Mouse (Mus musculus) heart, embryonic 14.5 days (tissue): ENCODE data around the gene Wdr43. TPM values are rescaled to one million over a fixed set of nuclear protein-coding genes. Genes with fewer than 3 reads are reported as not detected.

Experiments used
- ATAC-seq: fragments of 200-750 bp; cut with Nextera tagmentation; 2 replicates; pipeline ENCODE4 v1.8.0; 2017; ENCODE audit warnings: low read depth, moderate TSS enrichment; ENCODE audit not compliant: insufficient number of reproducible peaks, insufficient read depth, low FRiP score
- H3K27ac ChIP-seq, 2 experiments: fragments of 200-500 bp in 1 of 2; fragments of 300-500 bp in 1 of 2; sonication (generic) in 1 of 2; replicated peaks in 1 of 2; 2 replicates each; pipeline ENCODE4 v1.5.1; 2012 to 2014; ENCODE audit warnings: low read depth in 2 of 2, low read length in 2 of 2, control low read depth in 1 of 2, mild to moderate bottlenecking in 1 of 2, mixed read lengths in 1 of 2; ENCODE audit not compliant: control insufficient read depth in 1 of 2, insufficient read depth in 1 of 2
- H3K27me3 ChIP-seq: fragments of 300-500 bp; sonication (generic); 2 replicates; pipeline ENCODE4 v1.6.1; 2014; ENCODE audit warnings: mild to moderate bottlenecking, low read length, control low read depth; ENCODE audit not compliant: control insufficient read depth, insufficient read depth
- H3K36me3 ChIP-seq: fragments of 300-500 bp; sonication (generic); 2 replicates; pipeline ENCODE4 v1.6.1; 2014; ENCODE audit warnings: mild to moderate bottlenecking, control low read depth, low read length, mixed read lengths; ENCODE audit not compliant: control insufficient read depth, insufficient read depth
- H3K4me1 ChIP-seq, 2 experiments: fragments of 200-500 bp in 1 of 2; fragments of 300-500 bp in 1 of 2; sonication (generic) in 1 of 2; 2 replicates each; pipeline ENCODE4 v1.6.1; 2012 to 2014; ENCODE audit warnings: low read length in 2 of 2, control low read depth in 1 of 2, mixed read lengths in 1 of 2; ENCODE audit not compliant: control insufficient read depth in 2 of 2, insufficient read depth in 2 of 2
- H3K4me2 ChIP-seq: fragments of 300-500 bp; sonication (generic); 2 replicates; pipeline ENCODE4 v1.6.1; 2014; ENCODE audit warnings: mild to moderate bottlenecking, low read length
- H3K4me3 ChIP-seq, 2 experiments: fragments of 200-500 bp in 1 of 2; fragments of 300-500 bp in 1 of 2; sonication (generic) in 1 of 2; 2 replicates each; pipeline ENCODE4 v1.5.1; 2012 to 2014; ENCODE audit warnings: low read length in 2 of 2, mild to moderate bottlenecking in 2 of 2, control low read depth in 1 of 2, low read depth in 1 of 2, moderate library complexity in 1 of 2; ENCODE audit not compliant: control insufficient read depth in 1 of 2, insufficient read depth in 1 of 2
- H3K9ac ChIP-seq: fragments of 300-500 bp; sonication (generic); 2 replicates; pipeline ENCODE4 v1.6.1; 2014; ENCODE audit warnings: mild to moderate bottlenecking, low read length
- H3K9me3 ChIP-seq: fragments of 300-500 bp; sonication (generic); 2 replicates; pipeline ENCODE4 v1.6.1; 2016; ENCODE audit warnings: low read length, control low read depth; ENCODE audit not compliant: control insufficient read depth
- WGBS: fragments of 180-500 bp; shearing (Covaris S2); extraction: QIAGEN DNeasy Blood & Tissue Kit; methylation state at CpG from one replicate; pipeline ENCODE4 v1.1.7; 2014; 5-methylcytosine and 5-hydroxymethylcytosine counted together
- polyA plus RNA-seq: library from polyadenylated mRNA; unstranded; fragments of >200 nt; fragmentation: Nextera tagmentation; extraction: Ambion mirVana; gene quantifications from 2 replicates; pipeline ENCODE4 v1.2.1, GENCODE M21; 2014

The Wdr43 gene
- polyA plus RNA-seq, 1 experiment from 2014 or later: 40.0 TPM

DNA sequence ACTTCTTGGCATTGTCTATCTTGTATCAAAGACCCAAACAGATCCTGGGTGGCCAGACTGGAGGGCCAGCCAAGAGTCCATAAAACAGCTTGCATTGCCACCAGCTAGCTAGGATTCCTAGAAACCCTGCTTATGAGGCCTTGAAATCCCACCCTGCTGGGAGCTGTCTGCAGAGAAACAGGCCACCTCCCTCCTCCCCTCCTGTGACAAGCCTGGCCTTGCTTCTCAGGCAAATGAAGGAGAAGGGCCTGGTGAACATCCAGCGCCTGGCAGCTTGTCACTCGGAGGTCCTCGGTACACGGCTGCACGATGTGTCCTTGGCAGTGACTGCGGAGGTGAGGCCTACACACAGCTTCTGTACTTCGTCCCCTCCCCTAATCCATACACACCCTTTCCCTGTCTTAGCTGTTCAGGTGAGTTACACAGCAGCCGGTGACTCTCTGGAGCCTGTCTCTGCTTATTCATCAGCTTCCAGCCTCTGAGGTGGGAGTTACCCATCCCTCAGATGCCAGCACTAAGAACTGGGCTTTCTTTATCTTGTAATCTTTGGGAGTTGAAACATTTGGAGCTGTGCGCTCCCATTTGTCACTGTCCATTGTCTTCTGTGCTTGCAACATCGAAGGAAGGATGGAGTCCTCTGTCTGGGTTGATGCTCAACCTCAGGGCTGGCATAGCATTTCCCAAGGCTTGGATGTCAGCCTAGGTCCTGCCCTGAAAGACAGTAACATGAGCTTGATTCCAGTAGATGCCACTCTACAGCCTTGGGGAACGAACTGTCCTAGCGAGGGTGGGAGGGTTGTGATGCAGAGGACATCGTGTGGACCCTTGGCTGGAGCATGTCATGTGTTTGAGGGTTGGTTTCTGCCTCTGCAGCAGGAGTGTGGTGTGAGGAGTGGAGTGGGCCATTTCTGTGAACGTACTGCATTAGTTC lies 90.1 kb downstream of the Wdr43 start:
- H3K27me3 ChIP-seq: no peaks in the 10 kb centered on the region
- peaks cover 21 to 34% of the 10 kb centered on the region in 2 experiments for H3K4me1 ChIP-seq
- WGBS: 54% methylated on average over 14 of the region's 14 CpGs
- H3K4me3 ChIP-seq: no peak overlapping the region
- ATAC-seq: peak; percentile 33; the same call in 1 of the 2 replicates
- 0 out of 2 replicates have a peak, but pooled peaks cover 4% of the 10 kb centered on the region for H3K9me3 ChIP-seq
- H3K9ac ChIP-seq: no peak overlapping the region; the same call in 1 of the 2 replicates
- no peak overlapping the region for H3K4me2 ChIP-seq
- H3K27ac ChIP-seq: peak overlapping the region; percentile 71 to 76
- H3K36me3 ChIP-seq: no peaks in the 10 kb centered on the region

DNA sequence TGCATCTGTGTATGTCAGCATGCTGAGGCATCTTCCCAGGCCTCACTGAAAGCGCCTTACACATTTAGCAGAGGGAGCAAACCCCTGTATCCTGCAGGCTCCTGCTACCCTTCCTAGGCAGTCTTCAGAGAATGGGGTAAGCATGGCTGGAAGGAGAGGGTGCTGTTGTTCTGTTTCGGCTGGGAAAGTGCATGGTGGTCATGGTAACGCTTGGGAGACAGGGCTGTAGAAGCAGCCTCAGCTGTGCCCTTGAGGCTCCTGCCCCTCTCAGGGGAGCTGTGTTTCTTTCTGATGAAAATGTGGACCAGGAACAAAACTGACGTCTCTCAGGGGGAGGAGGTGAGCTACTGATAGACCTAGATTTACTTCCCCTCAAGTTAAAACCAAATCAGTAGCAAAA lies 92.0 kb downstream of the Wdr43 start:
- H3K4me1 ChIP-seq: peaks cover 37 to 42% of the 10 kb centered on the region in 2 experiments
- H3K4me3 ChIP-seq: no peak overlapping the region
- H3K9ac ChIP-seq: no peak overlapping the region

More for the DNA sequence above, 92.0 kb downstream of the Wdr43 start:
- ATAC-seq: no peak
- H3K36me3 ChIP-seq: no peaks in the 10 kb centered on the region
- H3K27me3 ChIP-seq: no peaks in the 10 kb centered on the region
- 53% methylated on average over 4 of the region's 4 CpGs for WGBS
- peak overlapping the region in 1 of 2 experiments; percentile 9; a peak in 1 of 4 replicates for H3K27ac ChIP-seq
- 0 out of 2 replicates have a peak, but pooled peaks cover 4% of the 10 kb centered on the region for H3K9me3 ChIP-seq
- no peak overlapping the region for H3K4me2 ChIP-seq

Other genes with a start within 250 kb of the Wdr43 start
- gene Gm4707, start 156.0 kb upstream of the Wdr43 start, polyA plus RNA-seq: 3.4 and 3.7 TPM in 2 replicates
- gene Smchd1, start 140.6 kb upstream of the Wdr43 start, polyA plus RNA-seq: 41.7 and 49.1 TPM in 2 replicates
- gene Ndc80, start 89.0 kb upstream of the Wdr43 start, polyA plus RNA-seq: 31.7 and 35.2 TPM in 2 replicates
- gene Spdya, start 63.8 kb upstream of the Wdr43 start, polyA plus RNA-seq: 0.55 and 0.62 TPM in 2 replicates
- gene Togaram2, start 57.4 kb downstream of the Wdr43 start, polyA plus RNA-seq: 2.5 and 2.8 TPM in 2 replicates
- gene Pcare, start 137.0 kb downstream of the Wdr43 start, polyA plus RNA-seq: not detected in 2 replicates
- gene Clip4, start 152.6 kb downstream of the Wdr43 start, polyA plus RNA-seq: 42.6 and 45.3 TPM in 2 replicates